Mouse (Mus musculus): ENCODE measurements at regions not wholly inside any gene's neighbourhood (a gene's known extent, or its start where the extent isn't known, plus 50 kb on each side); places are given as distances from the start of the nearest gene placed in this dataset.

DNA sequence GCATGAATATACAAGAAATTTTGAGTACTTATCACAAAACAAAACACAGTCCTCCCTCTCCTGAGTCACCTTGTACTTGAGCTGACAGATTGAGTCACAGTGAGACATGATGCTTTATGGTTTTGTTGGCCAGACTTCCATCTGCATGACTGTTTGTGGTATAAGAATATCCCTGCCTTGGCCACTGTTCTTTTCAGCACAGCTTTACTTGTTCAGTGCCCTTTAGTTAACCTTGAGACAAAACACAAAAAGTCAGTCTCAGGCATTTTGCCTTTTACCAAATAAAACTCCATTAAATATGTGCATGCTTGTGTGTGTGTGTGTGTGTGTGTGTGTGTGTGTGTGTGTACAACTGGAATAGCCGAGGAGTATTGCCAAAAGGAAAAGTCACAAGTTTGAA, 732.8 kb upstream of the Cited2 start:
- intact Hi-C loops (cut with DNase I): loop anchor here (5.0 kb wide), 1 partner anchor 732 kb away; the partner anchor contains the start of gene Cited2
- peak in 1 of 2 experiments; percentile 2 for DNase-seq

- DNase-seq: peak in 1 of 2 experiments; percentile 1
- intact Hi-C loops (cut with DNase I): loop anchor here (5.0 kb wide), 1 partner anchor 729 kb away; the partner anchor contains the start of gene Cited2
Measured at GRCm38 (mm10) chr10:16993789-16994188, 729.2 kb upstream of the Cited2 start.

- DNase-seq: peak; percentile 28 to 31
- intact Hi-C loops (cut with DNase I): loop anchor here (5.0 kb wide), 1 partner anchor 728 kb away; the partner anchor contains the start of gene Cited2
Measured at GRCm38 (mm10) chr10:16994526-16994925, 728.5 kb upstream of the Cited2 start.

- intact Hi-C loops (cut with DNase I): no loop called here
- DNase-seq: no peak
Measured at GRCm38 (mm10) chr10:16995010-16995409, 728.0 kb upstream of the Cited2 start.

- DNase-seq: no peak
- intact Hi-C loops (cut with DNase I): no loop called here
Measured at GRCm38 (mm10) chr10:16996820-16997466, 726.1 kb upstream of the Cited2 start.

GRCm38 (mm10) chr10:17001320-17001719, 721.7 kb upstream of the Cited2 start:
- no peak for DNase-seq
- intact Hi-C loops (cut with DNase I): no loop called here

DNA sequence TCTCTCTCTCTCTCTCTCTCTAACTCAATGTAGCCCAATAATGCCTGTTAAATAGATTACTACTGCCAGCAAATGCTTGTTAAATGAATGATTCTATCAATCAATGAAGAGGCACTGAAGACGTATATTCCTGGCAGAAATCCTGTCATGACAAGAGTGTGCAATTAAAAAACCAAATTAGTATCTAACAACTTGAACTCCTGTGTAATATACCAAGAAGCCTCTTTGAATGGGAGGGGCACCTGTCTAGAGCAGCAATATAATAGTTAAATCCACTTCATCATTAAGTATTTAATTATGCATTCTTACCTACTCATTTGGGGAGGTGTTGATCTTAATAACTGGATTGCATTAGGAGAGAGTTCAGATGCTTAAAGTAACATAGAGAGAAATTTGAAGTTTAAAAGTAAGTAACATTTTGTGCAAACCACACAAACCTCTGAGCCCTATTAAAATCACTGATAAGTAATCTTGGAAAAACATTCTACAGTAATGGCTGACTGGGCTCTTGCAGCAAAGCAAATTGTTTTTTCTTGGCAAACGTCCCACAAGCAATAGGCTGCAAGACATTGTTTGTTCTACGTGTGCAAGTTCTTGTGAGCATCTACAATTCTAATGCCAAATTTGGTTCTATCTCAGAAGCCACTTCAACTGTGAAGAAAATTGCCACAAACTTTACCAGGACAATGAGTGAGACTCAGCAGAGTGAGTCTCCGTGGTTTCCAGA, 719.7 kb upstream of the Cited2 start:
- no peak for DNase-seq
- intact Hi-C loops (cut with DNase I): no loop called here

- intact Hi-C loops (cut with DNase I): no loop called here
- DNase-seq: no peak
Measured at GRCm38 (mm10) chr10:17008683-17009082, 714.3 kb upstream of the Cited2 start.

DNA sequence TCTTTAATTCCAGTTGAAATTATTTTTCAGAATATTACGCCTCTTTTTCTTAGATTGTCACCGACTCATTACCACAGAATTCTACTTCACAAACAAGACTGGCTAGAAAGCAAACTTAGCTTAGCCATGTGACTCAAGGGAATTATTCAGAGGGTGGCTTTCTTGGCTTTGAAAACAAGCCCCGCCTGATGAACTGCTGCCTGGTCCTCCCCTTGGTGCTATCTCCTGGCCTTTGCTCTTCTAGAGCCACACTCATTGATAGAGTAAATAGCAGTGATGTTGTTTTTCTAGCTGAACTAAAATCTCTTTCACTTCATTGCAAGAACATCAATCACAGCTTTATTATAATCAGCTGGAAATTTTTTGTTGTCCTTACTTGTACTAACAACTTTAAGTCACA, 713.0 kb upstream of the Cited2 start:
- no peak for DNase-seq

DNA sequence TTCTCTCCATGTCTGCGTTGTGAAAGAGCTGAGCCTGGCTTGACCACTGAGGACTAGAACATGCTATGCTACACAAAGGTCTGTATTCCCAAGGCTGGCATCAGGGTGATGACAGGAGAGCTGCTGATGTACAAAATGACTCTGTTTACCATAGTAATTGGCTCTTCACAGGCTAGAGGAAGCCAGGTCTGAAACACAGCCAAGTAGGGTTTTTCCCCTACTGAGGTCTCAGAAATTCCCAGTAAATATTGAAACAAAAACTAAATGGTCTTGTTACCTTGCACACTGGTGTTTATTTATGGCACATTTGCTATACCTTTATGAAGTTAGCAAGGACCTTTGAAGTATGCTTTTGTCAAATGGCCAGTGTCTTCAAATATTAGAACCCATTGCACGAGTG, 711.1 kb upstream of the Cited2 start:
- DNase-seq: no peak

More for the DNA sequence above, 713.0 kb upstream of the Cited2 start:
- intact Hi-C loops (cut with DNase I): no loop called here

GRCm38 (mm10) chr10:17012541-17012975, 710.5 kb upstream of the Cited2 start:
- DNase-seq: no peak
- intact Hi-C loops (cut with DNase I): no loop called here

More for the DNA sequence above, 711.1 kb upstream of the Cited2 start:
- intact Hi-C loops (cut with DNase I): no loop called here

DNA sequence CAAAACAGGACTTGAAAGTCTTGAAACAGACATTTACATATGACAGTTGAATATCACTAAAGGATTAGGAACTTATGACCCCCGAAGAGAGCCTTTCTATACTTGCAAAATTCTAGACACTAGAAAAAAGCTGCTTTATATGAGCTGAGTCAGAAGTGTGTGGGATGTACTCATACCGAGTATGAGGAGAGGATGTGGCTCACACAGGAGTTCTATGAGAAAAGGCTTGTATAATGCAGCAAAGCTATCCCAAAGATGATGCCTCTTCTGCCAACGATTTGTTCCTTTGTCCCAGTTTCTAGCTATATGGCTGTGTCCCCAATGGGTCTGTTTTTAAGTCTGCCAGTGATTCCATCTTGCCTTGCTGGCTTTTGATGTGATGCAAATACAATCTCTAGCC, 708.2 kb upstream of the Cited2 start:
- no peak for DNase-seq
- intact Hi-C loops (cut with DNase I): no loop called here

DNA sequence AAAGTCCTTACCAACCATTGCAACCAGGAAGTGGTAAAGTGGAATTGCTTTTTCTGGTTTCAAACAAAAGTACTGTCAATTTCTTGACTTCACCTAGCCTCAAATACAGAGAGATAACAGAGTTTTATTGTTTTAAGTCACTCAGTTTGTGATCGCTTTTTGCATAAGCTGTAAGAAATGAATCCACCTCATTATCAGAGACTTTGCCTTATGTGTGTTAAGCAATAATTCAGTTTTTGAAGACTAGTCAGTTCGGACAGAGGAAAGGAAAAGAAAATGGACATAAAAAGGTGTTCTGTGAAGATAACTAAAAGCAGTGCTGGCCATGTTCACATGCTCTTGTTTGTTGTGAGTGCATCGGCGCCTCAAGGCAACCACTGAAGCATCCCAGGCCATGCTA, 706.2 kb upstream of the Cited2 start:
- no peak for DNase-seq
- intact Hi-C loops (cut with DNase I): no loop called here

DNA sequence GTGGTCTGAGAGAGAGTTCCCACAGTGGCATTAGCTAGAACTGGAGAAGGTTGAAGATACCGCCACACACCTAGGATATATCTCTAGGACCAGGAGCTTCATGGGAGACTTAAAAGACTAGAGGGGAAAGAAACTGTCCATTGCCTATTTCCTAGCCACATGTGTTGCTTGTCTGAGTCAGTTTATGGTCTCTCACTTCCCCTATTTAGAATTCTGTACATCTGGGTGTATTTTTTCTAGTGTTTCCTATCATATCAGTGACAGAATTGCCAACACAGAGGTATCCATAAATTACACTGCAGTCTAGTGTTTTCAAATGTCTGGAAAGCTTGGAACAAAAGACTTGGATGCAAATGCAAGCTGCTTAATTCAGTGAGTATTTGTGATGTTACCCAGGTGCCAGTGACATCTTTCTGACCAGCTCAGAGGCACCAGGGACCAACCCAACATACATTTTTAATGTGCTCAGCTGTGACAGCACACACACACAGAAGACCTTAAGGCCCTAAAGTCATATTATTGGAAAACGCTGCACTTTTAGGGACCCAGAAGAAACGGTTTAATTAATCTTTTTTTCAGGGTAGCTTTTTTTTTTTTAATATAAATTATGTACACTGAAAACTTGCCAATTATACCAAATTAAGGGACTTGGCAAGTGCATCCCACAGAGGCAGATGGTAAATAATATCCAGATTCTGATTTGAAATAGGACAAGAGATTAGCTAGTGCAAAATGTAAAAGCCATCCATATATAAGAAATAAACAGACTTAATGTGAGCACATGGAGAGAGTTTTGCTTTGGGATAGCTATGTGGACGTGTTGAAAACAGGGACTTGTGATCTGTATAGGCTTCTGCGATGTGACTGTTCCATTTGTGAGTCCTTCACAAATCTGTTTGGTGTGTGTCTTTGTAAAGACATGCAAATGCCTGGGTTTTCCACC, 700.5 kb upstream of the Cited2 start:
- DNase-seq: no peak
- intact Hi-C loops (cut with DNase I): no loop called here

DNA sequence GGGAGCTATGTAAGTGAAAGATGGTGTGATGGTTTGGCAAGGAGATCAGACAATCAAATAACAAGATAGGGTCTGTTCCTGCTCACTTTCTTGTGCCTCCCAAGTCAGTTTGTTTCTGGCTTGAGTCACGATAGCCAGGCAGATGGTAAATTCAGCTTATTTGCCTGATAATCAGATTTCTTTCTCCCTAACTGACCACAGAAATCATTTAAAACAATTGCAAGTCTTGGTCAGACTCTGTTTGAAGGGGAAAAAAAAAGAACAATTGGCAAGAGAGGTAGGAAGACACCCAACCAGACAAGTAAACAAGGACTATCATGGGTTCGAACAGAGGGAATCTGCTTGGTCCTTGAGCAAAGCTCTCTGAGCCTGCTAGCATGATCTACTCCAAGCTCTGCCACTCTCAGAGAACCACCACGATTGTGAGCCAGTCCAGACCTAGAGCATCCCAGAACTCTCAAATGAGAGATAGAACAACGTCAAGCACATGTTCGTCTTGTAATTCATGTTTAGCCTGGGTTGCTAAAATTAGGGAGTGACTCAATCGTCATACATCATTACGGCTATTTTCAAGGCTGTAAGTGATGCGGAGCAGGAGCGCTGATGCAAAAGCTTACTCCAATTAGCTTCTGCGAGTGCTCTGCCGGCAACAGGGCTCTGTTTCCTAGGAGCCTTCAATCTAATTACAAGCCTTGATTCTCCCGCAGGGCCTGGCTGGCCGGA, 699.3 kb upstream of the Cited2 start:
- intact Hi-C loops (cut with DNase I): no loop called here
- no peak for DNase-seq

DNA sequence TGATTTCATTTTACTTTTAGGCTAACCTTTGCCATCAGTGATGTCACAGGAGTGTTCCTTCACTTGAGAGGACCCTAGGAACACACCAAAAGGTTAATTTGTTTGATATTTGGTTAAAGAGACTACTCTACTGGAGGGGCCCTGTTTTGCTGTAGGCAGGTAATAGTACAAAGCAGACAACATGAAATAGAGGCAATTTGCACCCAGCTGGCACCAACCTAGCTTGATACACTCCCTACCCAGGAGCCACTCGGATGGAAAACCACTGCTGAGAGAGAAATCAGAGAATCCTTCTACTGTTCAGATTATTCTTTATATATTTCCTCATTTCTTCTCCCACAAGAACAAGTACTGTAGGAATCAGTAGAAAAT, 698.7 kb upstream of the Cited2 start:
- no peak for DNase-seq
- intact Hi-C loops (cut with DNase I): no loop called here

DNA sequence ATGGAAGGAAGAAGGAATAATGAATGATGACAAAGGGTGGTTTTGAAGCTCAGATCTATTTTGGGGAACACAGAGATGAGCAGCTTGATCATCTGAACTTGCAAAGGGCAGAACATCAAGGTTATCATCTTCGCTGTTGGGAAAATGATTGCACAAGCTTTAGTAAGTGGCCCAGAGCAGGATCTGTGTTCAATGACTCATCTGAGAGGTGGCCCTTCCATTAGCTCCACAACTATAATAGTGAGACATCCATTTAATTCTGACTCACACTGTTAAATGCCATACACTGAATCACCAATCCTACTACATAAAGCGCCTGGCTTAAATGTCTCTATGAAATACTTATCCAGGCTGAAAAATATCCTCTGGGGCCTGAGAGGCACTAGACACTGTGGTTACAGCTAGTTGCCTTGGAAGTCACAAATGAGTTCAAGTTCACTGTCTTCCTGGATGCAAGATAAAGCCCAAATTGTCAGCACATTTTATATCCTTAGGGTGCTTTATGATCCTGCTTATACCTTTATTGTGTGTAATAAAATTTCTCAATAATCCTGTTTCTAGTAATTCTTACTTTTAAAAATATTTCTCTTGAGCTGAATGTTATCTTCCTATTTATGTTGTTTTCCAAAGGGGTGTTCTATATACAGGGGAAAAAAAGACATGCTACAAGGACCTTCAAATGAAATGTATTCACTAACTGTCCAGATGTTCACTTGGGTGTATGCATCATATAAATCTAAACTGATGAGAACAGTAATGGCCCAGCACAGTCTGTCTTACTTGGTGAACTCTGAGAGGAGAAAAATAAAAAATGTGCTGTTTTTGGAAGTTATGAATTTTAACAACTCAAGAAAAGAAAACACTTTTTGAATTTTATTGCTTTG, 687.9 kb upstream of the Cited2 start:
- intact Hi-C loops (cut with DNase I): no loop called here
- no peak for DNase-seq

DNA sequence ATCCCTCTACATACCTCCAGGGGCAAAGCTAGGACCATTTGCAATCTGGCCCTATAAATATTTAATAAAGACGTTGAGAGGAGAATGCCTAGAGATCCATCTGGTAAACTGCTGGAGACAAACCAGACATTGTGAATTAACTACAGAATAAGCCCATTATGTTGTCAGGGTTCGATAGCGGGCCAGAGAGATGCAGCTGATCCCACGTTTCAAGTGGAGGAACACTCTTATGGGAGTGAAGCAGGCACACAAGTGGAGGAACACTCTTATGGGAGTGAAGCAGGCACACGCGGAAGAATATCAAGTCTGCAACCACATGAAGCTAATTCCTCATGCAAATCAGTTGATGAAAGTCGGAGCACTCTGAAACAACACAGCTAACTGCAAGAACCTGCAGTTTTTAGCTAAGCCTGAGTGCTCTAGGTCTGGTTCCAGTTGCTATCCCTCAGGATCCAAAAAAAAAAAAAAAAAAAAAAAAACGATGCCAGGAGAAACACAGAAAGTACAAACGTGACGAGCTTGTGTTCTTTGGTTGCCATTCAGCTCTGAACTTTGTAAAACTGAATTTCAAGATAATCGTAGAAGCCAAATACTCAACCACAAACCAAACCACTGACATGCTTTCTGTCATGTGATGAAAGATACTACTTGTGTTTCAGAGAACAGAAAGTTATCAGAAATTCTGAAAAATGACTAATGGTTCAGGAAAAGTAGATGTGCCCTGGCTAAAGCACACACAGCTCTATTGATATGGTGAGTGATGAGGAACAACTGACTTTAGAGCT, 684.6 kb upstream of the Cited2 start:
- no peak for DNase-seq
- intact Hi-C loops (cut with DNase I): no loop called here
